Mouse (Mus musculus) CD4-positive helper T cell, adult 2 months (primary cell): ENCODE results near the gene Clic5.

Experiments used
- DNase-seq: peaks from one replicate; pipeline ENCODE4 v3.0.0-alpha.2; 2012; ENCODE audit warnings: low read depth, missing footprints, low spot score

Clic5 gene

DNA sequence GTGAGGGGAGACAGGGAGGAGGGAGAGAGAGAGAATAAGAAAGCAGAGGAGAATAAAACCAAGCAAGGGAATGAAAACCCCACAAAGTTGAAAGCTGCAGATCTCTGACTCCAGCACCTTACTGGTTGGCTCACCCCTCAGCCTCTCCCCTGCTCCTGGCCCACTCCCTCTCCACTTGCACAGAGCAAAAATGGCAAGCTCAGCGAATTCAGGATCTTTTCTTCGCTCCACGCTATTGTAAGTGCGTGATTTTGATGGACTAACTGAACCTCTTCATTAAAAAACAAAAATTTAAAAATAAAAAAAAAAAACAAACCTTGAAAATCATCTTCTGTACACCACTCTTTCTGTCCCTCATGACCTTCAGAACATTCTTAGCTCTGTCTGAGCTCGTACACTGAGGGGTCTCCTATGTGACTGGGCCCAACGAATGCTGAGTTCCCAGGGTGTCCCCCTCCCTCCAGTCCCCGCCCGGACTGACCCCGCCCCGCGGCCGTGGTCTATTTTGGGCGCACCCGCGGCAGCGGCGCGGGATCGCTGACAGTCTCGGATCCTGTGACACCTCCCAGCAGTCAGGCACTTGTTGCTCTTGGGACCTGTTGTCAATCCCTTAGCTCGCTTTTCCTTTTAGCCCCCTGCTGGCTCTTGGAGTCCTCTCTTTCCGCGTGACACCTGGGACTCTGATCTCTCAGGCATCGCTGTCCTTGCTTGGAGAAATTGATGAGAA is at the start of gene Clic5:
Gene Clic5, plus strand, starts transcription at position 543 of the 727 bp plus-strand sequence.
- DNase-seq, result peak; percentile 44

DNA sequence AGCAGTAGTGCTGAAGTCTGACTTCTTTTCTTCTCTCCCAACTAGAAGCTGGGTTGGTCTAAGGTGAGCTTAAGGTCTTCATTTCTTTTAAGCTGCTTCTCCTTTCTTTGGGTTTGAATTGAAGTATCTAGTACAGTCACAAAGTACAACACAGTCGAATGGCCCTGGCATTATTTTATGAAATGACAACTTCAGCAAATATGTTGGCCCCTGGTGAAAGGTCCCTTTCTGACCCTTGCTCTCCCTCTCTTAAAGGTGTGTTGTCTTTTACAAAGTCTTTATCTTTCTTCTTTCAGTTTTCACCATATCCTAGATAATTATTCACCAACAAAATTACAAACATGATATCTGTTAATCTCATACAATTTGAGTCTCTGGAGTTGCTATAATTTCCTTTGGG is 42.6 kb upstream of the Clic5 start:
- no peak for DNase-seq

DNA sequence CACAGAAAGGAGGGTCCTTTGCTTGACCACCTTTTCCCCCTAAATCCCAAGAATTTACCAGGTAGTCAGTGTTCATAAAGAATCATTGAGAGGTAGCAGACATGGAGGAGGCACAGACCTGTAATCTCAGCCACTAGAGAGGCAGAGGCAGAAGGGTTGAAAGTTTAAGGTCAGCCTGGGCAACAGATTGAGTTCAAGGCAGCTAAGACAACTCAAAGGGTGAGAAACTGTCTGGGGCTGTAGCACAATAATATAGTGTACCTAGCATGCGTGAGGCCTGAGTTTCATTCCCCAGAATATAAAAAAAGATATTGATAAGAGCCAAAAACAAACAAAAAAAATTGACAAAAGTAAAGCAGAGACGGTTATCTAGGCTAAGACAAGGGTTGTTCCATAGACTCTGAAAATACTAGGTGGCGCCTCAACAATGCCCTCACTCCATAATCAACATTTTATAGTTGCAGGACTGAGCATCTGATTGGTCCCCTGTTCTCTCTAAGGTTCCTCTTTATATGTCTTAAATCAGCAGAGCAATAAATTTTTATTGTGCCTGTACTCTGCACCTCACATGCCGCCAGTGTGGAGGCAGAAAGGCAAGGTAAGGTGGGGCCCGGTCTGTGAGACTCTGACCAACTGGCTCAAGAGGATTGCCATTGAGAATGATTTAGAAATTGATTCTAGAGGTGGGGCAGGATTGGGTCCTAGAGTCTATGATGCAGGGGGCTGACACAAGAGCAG is 40.1 kb upstream of the Clic5 start:
- DNase-seq, result no peak

DNA sequence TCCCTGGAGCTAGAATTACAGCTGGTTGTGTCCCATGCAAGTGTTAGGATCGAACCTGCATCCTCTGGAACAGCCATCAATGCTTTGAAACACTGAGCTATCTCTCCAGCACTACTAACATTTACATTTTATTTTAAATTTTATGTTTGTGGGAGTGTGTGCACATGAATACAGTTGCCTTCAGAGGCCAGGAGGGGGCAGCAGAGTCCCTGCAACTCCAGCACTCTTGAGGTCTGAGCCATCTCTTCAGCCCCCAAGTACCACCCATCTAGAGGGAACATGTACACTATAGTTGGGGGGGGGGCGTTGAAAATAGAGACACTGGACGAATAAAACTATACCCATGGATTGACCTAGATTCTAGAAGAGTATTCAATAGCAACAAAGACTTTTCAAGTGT is 37.3 kb upstream of the Clic5 start:
- no peak for DNase-seq

DNA sequence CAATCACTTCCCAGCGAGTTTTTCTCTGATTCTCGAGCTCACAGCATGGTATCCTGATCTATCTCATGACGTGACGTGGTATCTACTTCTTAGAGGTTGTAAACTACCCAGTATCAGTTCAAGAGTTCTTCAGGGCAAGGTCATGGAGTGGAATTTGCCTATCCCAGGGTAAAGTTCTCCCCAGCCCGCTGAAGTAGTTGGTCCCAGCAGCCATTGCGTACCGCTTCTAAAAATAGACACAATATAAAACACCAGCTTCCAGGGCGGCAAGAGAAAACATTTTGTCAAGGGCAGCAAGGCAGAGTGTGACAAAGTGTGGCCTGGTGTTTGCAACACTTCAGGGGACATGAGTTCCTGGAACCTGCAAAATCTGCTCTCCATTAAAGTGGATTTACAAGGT is 36.5 kb upstream of the Clic5 start:
- no peak for DNase-seq

DNA sequence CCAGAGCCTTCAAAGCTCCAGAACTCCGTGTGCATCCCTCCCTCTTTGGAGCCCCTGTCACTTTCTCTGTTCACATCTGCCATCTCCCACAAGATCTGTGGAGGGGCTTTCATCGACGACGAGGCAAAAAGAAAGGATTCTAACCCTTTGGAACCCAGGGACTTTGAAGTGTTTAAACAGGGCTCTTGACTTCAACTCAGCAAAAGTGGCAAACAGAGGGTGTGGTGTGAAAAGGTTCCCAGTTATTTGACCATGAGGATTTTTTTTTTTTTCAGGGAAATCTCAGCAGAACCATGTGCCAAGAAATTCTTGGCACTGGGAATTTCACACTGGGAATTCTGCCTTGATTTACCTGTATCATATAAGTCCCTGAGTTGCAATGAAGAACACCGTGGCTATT is 34.5 kb upstream of the Clic5 start:
- DNase-seq, result no peak

DNA sequence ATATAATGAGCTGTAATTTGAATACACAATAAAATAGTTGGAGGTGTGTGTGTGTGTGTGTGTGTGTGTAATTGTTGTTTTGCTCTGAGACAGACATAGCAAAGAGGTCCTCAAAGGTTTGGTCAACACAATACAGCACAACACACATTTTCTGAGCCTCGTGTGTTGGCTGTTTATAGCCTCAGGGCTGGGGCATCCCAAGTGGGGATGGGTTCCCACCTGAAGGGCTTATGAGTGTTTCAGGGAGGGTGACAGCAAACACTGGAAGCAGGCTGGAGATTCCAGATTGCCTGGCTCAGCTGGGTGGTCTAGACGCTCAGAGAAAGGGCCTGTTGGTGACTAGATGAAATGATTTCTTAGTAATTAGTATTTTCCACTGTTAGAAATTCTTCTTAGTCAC is 33.2 kb upstream of the Clic5 start:
- no peak for DNase-seq

DNA sequence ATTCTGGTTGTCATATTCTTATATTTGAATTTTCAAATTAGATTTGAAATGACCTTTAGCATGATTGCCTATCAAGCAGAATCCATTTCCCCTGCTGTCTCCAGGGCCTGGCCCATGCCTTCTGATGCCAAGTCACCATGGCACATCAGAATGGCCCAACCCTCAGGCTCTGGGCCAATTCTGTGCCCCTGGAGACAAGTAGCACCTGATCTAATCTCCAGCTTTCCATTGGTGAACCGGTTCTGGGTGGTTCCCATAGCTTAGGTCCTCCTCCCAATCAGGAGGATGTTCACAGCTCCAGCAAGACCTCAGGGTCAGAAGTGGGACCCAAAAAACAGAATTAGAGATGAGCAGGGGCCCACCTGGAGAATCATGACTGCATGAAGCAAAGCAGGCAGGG is 30.2 kb upstream of the Clic5 start:
- no peak for DNase-seq

DNA sequence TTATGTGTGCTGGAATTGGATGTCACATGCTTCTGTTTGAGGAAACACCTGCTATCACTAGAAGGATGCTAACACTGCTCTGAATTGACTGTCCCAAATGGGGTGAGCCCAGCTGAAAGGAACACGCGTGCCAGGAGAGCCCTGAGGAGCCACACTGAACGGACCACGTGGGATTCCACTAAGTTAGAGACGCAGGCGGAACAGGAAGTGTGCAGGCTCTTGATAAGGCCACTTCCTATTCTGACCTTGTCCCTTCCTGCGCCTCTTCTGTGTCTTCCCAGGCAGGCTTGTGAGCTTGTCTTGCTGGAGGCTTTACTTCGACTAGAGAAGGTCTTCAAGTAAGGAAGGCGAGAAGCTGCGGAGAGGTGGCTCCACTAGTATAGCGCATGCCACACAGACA is 27.9 kb upstream of the Clic5 start:
- DNase-seq, result no peak

DNA sequence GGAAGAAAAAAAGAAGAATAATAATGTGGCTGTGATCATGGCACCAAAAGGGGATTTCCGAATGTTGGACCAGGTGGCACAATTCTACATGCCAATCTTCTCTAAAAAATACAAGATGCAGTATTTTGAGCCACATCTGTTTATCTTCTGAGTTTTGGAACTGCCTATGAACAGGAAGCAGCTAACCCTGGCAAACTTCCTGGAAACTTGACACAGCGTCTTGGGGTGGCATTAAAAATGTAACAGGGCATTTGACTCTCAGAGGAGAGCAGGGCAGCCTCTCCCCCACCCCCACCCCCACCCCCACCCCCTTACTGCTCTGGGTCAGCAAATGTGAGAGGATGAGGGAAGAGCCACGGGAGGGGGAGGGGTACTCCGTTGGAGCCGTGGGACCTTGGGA is 25.9 kb upstream of the Clic5 start:
- no peak for DNase-seq

DNA sequence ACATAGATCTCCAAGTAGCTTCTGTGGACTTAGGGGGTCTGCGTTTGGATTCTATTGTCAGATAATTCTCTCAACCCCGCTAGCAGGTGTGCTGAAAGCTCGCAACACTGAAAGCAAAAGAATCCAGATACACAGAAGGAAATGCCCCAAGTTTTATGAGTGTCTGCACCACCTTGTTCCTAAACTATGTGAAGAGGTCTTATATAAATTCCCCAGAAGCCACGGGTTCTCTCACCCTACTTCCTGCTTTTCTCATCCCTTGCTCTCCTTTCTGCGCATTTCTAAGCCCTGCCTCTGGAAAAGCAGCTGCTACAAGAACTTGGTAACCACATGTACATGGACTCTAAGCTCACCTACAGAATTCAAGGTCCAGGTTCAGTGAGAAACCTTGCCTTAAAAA is 25.4 kb upstream of the Clic5 start:
- DNase-seq, result no peak

DNA sequence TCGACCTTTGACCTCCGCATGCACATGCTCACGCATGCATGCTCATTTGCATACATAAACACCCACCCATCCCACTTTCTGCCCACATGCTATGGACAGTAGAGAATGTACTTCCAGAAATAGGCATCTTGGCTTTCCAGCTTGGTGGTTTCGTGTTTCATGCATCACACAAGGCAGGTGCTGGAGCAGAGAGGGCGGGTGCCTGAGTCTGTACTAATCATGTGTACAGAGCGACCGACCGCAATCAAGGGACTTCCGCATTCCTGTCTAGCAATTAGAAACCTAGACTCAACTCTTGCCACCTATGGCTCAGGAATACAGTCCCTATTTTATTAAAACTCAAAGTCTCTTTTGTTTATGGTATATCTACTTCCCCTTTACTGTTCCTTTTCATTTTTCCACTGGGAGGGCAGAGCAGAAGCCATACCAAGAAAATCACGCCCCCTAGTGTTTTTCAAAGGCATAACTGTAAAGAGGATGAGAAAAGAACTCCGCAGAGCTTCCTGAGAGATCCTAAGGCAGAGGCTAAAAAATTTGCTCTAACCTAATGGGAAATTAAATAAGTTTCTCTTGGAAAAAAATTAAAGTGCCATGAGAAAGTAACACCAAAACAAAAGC is 22.5 kb upstream of the Clic5 start:
- no peak for DNase-seq

DNA sequence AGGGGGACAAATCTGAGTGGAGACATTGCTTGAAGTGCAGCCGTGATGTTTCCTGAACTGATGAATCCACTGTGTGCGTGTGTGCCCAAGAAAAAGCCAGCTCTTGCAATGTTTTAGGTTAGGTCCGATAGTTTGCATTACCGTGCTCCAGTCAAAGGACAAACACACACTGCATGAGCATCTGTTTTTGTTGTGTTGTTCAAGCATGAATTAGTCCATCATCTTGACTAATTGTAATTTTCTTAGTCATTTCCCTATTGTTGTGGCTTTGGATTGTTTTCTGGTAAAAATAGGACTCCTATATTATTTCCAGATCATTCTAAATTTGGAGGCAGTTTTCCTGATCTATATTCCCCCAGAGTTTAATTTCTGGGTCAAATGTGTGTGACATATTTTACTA is 18.7 kb upstream of the Clic5 start:
- DNase-seq, result no peak

DNA sequence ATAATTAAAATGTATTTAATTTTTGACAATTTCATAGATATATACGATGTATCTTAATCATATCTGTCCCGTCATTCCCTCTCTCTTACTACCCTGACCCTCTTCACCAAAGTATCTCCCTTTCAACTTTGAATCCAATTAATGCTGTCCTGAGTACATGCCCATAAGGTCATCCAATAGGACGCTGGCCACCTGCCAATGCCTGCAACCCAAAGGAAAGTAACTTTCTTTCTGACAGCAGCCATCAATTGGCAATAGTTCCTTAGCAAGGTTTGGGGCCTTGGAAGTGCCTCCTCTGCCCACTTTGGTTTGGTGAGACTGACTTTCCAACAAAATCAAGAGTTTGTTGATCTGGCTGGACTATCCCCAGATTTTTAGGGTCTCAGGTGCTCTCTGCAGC is 18.1 kb upstream of the Clic5 start:
- DNase-seq, result no peak

DNA sequence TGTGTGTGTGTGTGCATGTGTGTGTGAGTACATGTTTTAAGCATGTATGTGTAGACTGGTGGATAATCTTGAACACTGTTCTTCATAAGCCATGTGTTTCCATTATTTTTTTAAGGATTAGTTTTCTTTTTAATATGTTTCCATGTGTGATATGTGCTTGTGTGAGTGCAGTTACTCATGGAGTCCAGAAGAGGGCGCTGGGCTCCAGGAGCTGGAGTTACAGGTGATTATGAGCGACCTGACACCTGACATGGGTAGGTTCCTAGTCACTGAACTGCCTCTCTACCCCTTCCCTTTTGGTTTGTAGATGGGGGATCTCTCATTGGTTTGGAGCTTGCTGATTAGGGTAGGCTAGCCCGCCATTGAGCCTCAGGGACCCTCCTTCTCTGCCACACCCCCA is 16.5 kb upstream of the Clic5 start:
- DNase-seq, result no peak

DNA sequence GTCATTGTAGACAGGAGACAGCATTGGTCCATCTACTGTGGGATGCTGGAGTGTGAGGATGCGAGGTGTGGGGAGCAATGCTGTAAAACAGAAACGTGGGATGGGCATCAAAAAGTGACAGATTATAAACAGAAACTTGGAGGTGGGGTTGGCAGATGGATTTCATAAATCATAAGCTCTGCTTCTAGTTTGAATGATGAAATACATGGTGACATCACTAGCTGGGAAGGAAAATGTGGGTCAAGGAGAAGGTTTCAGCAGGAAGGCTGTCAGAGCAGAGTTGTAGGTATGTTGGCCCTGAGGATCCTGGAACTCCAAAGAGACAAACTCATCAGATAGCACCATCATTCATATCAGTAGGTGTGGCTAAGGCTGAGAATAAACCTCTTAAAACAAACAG is 15.0 kb upstream of the Clic5 start:
- no peak for DNase-seq

DNA sequence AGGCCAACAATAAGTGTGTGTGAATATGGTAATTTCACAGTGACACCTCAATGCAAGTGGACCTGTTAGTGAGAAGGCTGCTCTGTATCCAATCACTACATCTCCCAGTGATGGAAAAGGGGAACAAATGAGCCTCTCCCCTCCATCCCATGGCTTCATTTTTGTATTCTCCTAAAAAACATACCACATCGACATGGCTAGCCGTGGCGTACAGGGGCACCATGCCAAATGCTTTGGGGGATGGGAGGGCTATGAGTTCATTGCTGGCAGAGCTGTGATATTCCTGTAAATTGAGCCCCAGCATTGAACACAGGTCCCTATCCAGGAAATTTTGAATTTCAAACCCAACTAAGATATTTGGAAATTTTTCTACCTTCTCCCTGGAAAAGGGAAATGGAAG is 11.1 kb upstream of the Clic5 start:
- no peak for DNase-seq

DNA sequence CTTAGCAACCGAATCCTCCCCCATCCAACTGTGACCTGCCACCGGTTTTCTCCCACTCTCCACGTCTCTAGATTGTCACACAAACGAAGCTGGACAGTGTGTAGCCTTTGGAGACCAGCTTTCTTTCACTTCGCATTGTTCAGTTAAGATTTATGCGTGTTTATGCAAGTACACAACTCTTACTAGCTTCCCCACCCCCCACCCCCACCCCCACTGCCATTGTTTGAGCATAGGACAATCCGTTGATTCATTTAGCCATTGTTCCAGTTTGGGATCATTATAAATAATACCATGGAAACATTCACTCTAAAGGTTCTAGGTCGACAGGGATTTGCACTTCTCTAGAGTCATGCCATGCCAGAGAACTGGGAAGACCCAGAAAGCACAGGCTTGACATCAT is 7.0 kb upstream of the Clic5 start:
- DNase-seq, result no peak

DNA sequence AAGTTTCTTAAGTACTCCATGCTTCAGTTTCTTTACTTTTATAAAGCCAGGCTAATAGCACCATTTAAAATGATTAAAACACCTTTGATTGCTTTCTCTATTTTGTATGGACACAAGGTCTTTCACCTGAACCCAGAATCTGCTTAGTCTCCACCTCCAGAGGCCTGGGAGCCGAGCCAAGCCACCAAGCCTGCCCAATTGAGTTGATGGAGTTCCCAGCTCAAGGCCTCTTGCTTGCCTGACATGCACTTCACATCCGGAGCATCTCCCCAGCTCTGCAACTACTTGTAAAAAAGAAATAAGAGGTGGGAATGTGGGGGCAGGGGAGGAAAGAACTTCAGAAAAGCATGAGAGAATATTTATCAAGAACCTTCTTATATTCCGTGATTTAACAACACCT is 1.5 kb upstream of the Clic5 start:
- DNase-seq, result no peak

DNA sequence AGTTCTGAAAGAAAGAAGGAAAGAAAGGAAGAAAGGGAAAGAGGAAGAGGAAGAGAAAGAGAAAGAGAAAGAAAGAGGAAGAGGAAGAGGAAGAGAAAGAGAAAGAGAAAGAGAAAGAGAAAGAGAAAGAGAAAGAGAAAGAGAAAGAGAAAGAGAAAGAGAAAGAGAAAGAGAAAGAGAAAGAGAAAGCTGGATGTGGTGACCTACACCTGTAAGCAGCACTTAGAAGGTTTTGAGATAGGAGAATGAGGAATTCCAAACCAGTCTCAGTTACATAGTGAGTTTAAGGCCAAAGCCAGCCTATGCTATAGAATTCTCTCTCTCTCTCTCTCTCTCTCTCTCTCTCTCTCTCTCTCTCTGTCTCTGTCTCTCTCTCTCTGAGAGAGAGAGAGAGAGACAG is 847 bp upstream of the Clic5 start:
- peak; percentile 16 for DNase-seq

DNA sequence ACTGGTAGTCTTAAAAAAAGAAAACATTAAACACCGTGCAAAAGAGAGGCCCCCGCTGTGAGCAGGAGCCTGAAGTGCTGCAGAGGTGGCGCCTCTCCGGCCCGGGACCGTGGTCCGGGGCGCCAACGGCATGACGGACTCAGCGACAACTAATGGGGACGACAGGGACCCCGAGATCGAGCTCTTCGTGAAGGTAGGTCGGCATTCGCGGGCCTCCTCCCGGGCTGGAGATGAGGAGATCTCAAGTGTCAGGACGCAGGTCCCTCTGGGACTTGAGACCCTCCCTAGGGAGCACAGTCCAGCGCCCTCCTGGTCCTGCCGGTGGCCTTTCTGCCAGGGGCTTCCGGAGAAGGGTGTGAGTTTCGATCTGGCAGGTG is 373 bp downstream of the Clic5 start:
- DNase-seq, result peak; percentile 16

DNA sequence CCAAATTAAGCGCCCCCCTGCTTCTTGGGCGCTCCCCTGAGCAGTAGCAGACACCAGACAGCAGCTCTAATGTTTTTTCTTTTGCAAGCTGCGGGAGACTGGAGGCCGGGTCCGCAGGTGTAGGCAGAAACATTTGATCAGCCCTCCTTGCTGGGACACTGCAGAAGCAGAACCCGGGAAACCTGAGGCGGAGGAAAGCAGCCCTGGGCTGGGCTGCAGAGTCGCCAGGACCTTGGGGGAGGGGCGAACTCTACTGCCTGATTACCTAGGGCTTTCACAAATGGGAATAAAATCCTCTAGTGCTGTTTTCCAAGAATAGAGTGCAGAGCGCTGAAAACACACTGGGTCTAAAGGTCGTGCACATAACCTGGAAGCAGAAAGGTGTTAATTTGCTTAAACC is 1.3 kb downstream of the Clic5 start:
- no peak for DNase-seq

DNA sequence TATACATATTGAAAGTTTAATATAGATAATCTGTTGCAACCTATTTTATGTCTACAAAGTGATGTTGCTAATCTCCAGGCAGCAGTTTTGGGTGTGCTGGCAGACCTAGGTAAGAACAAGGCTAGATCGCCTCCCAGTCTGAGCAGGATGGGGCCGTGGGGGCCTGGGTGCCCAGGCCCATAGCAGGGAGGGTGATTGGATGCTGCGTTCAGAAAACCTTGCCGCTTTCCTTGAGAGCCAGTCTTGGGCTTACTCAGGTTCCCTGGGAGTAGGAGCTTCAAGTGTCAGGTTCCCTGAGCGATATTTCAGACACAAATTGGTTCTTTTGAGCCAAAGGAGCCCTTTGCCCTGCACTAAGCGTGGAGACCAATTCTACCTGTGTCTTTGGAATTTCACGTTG is 1.9 kb downstream of the Clic5 start:
- DNase-seq, result no peak
